Mouse (Mus musculus) thymus, adult 18-20 months (tissue): ENCODE data around the gene Hpse.

Source experiments
- DNase-seq, 2 experiments: peaks; one replicate each; pipeline ENCODE4 v3.0.0; 2022; ENCODE audit warnings: mixed read lengths in 2 of 2

Hpse gene

DNA sequence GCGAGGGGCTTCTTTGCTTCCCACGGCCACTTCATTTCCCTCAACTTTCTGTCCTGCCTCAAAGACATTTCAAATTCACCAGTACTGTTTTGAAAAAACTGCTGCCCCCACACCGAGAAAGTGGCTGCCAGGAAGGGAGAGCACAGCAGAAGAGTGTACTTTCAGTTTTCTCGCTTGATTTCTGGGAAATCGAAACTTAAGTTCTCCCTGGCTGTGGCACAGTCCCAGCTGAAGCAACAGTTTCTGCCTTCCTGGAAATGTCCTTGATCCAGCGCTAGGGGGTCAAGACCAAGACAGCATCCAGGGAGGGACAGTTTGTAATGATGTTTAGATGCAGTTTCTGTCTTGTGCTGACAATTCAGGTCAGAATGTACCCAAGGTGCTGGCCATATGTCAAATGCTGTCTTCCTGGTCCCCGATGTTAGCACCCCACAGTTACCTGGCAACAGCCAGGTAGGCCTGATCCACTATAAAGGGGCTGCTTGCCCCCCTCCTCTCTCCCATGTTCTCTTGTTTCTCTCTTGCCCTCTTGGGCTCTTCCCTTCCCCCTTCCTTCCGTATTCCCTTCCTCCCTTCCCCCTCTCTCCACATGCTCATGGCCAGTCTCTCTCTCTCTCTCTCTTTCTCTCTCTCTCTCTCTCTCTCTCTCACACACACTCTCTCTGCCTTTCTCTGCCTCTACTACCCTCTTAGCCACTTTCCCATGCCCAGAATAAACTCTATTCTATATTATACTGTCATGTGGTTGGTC lies 82.5 kb downstream of the Hpse start:
- DNase-seq: no peak

DNA sequence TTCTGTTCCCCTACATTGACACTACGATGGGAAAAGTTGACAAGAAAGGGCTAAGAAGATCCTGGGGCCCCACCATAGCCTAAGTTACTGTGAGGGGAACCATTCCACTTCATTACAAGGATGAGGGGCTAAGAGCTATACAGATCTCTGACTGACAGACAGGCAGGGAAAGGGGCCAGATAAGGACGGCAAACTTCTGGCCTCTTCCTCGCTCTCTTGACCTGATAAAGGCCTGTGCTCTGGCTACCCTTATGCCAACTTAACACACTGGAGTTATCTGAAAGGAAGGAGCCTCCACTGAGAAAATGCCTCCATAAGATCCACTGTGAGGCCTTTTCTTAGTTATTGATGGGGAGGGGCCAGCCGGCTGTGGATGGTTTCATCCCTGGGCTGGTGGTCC lies 83.6 kb downstream of the Hpse start:
- no peak for DNase-seq

- DNase-seq: no peak
Observed at GRCm38 (mm10) chr5:100634885-100635478, 84.5 kb downstream of the Hpse start.

GRCm38 (mm10) chr5:100632540-100633129 lies 86.9 kb downstream of the Hpse start:
- DNase-seq: no peak
